Mouse (Mus musculus): ENCODE measurements around the gene Klhl6. TPM values are rescaled to one million over a fixed set of nuclear protein-coding genes. Genes with fewer than 3 reads are reported as not detected.

The Klhl6 gene
- 3.5 and 4.0 TPM in 2 replicates for polyA plus RNA-seq (2012; rRNA removed)

GRCm38 (mm10) chr16:19982537-19983257 lies at the start of gene Klhl6:
Gene Klhl6 (minus strand): TSS chr16:19983037.

Other genes starting within 250 kb of the Klhl6 start
- 18.7 and 19.8 TPM in 2 replicates for gene B3gnt5, start 222.8 kb downstream of the Klhl6 start, polyA plus RNA-seq (2012; rRNA removed)
- 32.1 and 37.6 TPM in 2 replicates for gene Klhl24, start 114.5 kb upstream of the Klhl6 start, polyA plus RNA-seq (2012; rRNA removed)
- gene Yeats2, start 158.0 kb upstream of the Klhl6 start, polyA plus RNA-seq (2012; rRNA removed) = 76.2 and 77.9 TPM in 2 replicates

Measured in central nervous system, embryonic 14 days (tissue).